Mouse (Mus musculus) CD4-positive, CD25-positive, alpha-beta regulatory T cell, adult 2 months (primary cell): ENCODE data around the gene Utp6.
"Not testable (repeated sequence)": the region's sequence is repeated elsewhere in the genome, so short reads cannot be mapped to it uniquely, and the experiment has no call there.

Source experiments
- DNase-seq: peaks from one replicate; pipeline ENCODE4 v3.0.0-alpha.2; 2012; ENCODE audit warnings: low read depth, low spot score

Utp6 gene

GRCm38 (mm10) chr11:79962125-79962876, at the start of gene Utp6:
Gene Utp6 (minus strand): TSS chr11:79962390.
- DNase-seq: peak; percentile 99

GRCm38 (mm10) chr11:79994271-79994988, 32.2 kb upstream of the Utp6 start:
- no peak for DNase-seq

GRCm38 (mm10) chr11:79993356-79994270, 31.4 kb upstream of the Utp6 start:
- DNase-seq: peak; percentile 37

- peak; percentile 97 for DNase-seq
Observed at GRCm38 (mm10) chr11:79992592-79993355, 30.6 kb upstream of the Utp6 start, which contains the start of gene Suz12. Gene Suz12 (plus strand): TSS chr11:79993106.

DNA sequence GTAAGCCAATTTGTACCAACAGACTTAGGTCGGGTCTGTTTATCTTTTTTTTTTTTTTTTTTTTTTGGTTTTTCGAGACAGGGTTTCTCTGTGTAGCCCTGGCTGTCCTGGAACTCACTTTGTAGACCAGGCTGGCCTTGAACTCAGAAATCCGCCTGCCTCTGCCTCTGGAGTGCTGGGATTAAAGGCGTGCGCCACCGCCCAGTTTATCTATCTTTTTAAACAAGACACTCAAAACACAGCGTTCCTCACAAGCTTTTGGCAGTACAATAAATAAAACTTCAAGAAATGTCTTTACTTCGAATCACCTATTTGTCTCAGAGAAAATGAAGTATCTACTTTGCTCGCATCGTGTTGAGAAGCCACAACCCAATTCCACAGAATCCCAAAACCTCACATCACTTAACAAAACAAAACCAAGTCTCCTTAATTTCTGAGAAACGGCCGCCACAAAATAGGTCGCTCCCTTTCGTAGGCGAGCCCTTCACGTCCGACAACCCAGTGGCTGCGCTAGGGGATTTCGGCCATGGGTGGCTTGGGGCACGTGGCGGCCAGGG, 29.9 kb upstream of the Utp6 start:
- no peak for DNase-seq

DNA sequence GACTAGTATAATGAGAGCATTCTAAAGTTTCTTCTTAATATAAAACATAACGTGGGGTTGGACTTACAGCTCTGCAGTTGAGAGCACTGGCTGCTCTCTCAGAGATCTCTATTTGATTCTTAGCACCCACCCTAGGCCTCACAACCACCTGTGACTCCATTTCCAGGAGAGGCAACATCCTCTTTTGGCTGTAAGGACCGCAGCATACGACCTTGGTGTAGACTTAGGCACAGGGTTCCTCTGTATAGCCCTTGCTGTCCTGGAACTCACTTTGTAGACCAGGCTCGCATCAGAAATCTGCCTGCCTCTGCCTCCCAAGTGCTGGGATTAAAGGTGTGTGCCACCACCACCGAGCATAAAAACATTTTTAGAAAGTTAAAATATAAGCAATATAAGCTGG, 29.4 kb upstream of the Utp6 start:
- no peak for DNase-seq

GRCm38 (mm10) chr11:79990120-79990519, 27.9 kb upstream of the Utp6 start:
- DNase-seq: no peak

DNA sequence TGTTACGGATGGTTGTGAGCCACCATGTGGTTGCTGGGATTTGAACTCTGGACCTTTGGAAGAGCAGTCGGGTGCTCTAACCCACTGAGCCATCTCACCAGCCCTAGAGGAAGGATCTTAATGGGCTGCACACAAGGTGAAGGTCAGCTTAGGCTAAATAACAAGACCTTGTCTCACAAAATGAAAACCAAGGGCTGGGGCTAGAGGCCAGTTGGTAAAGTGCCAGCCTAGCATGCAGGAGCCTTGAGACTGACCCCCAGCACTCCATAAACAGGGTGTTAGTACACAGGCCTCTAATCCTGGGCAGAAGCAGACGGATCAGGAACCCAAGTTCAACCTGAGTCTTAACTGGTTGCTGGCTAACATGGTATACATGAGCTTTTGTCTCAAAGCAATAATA, 25.7 kb upstream of the Utp6 start:
- DNase-seq: no peak

GRCm38 (mm10) chr11:79986886-79987285, 24.7 kb upstream of the Utp6 start:
- DNase-seq: no peak

DNA sequence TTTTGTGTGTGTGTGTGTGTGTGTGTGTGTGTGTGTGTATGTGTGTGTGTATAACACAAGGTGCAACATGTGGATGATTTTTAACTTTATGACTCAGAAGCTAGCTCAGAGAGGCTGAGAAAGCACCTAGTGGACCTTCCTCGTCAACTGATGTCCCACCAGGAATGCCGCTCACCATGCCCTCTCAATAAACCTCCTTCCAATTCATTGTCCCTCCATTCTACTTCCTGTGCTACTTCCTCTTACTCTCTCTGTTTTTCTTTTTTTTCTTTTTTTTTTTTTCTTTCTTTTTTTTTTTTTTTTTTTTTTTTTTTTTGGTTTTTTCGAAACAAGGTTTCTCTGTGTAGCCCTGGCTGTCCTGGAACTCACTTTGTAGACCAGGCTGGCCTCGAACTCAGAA, 15.6 kb upstream of the Utp6 start:
- DNase-seq: not testable (repeated sequence)

DNA sequence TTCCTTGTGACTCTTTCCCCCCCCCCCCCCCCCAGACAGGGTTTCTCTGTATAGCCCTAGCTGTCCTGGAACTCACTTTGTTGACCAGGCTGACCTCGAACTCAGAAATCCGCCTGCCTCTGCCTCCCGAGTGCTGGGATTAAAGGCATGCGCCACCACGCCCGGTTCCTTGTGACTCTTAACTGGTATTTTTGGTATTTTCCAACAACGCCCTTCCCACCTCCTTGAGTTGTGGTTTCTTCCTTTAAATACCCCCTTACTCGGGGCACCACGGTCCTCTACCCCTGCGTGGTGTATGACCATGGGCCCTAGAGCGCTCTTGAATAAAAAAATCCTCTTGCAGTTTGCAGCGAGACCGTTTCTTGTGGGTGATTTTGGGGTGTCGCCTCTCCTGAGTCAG, 14.9 kb upstream of the Utp6 start:
- DNase-seq: not testable (repeated sequence)

DNA sequence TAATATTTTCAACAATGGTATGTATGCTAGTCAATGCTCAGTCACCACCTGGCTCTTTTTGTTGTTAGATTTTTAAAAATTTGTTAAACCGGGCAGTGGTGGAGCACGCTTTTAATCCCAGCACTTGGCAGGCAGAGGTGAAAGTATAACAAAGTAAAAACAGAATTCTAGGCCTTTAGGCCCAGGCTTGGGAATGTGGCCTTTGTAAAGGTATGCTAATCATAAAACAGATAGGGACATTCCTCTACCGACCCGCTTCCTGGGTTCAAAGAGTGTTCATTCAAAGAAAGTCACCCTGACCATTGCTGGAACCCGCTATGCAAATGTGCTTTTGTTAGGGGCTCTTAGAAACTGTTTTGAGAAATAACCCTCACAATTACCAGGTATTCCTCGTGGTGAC, 14.5 kb upstream of the Utp6 start:
- DNase-seq: not testable (repeated sequence)

GRCm38 (mm10) chr11:79976222-79976621, 14.0 kb upstream of the Utp6 start:
- no peak for DNase-seq

- no peak for DNase-seq
Observed at GRCm38 (mm10) chr11:79975377-79975776, 13.2 kb upstream of the Utp6 start.

- peak; percentile 53 for DNase-seq
Observed at GRCm38 (mm10) chr11:79973626-79974476, 11.7 kb upstream of the Utp6 start.

GRCm38 (mm10) chr11:79973133-79973532, 10.9 kb upstream of the Utp6 start:
- DNase-seq: peak; percentile 31

GRCm38 (mm10) chr11:79967752-79968151, 5.6 kb upstream of the Utp6 start:
- no peak for DNase-seq

- DNase-seq: no peak
Observed at GRCm38 (mm10) chr11:79965896-79966295, 3.7 kb upstream of the Utp6 start.

DNA sequence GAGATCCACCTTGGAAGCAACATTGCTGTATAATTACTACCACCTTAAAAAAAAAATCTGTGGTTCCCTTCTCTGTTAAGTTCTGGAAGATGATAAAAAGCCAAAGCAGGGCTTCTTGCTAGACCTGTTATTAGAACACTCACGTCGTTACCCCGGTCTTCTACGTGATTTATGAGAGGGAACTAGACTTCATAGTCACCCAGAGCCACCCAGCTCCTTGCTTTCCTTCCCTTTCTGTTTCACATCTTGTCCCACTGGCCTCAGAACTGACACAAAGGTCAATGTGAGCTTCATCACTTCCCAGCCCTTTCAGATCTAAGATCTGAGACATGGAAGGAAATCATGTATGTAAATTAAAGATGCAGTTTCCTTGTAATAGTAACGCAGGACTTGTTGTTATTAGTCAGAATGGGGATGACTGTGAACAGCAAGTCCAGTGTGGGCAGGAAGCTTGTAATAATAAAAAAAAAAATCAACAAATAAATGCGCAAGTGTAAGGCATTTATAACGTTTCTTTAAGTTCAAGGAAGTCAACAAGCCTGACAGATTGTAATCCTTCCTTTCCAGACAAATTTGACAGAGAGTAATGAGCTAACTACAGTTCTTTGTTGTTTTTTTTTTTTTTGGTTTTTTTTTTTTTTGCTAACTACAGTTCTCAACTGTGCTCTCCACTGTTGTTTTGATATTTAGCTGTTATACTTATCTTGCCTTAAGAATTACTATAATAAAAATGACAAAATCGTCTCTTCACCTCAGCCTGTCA, 1.2 kb upstream of the Utp6 start:
- DNase-seq: peak; percentile 26
